Mouse (Mus musculus) thymus, adult 2 months (tissue): Measurements from ENCODE around the gene Wdr24.

ENCODE experiments used
- CTCF ChIP-seq: fragments of 200-500 bp; IDR thresholded peaks from 2 replicates; pipeline ENCODE4 v1.5.1; 2012; ENCODE audit warnings: mild to moderate bottlenecking, control low read depth, low read length, moderate library complexity, borderline replicate concordance; ENCODE audit not compliant: control insufficient read depth, poor library complexity, insufficient read depth; ENCODE audit errors: extremely low read depth
- POLR2A ChIP-seq: fragments of 200-500 bp; IDR thresholded peaks from 2 replicates; pipeline ENCODE4 v1.6.1; 2012; ENCODE audit warnings: mild to moderate bottlenecking, low read length, control low read depth, moderate library complexity; ENCODE audit not compliant: control insufficient read depth, poor library complexity, insufficient read depth; ENCODE audit errors: extremely low read depth

GRCm38 (mm10) chr17:25825311-25825710 is 1.9 kb downstream of the Wdr24 start:
- TF ChIP-seq CTCF = no peak
- no peak for TF ChIP-seq POLR2A
